Mouse (Mus musculus): ENCODE results near the gene H2-DMb2.

GRCm38 (mm10) chr17:34194723-34195122 lies 51.6 kb downstream of the H2-DMb2 start:
- TF ChIP-seq CTCF (IDR thresholded peaks at IDR 0.05; ENCODE audit: low read depth, low read length), result no peak
- TF ChIP-seq EP300 (IDR thresholded peaks at IDR 0.05; ENCODE audit: insufficient read depth, low read depth, low read length), result no peak

Measured in ES-Bruce4 (cell line).